Comparison of ENCODE assay signal across 24 mouse cellular contexts in the genomic region with DNA sequence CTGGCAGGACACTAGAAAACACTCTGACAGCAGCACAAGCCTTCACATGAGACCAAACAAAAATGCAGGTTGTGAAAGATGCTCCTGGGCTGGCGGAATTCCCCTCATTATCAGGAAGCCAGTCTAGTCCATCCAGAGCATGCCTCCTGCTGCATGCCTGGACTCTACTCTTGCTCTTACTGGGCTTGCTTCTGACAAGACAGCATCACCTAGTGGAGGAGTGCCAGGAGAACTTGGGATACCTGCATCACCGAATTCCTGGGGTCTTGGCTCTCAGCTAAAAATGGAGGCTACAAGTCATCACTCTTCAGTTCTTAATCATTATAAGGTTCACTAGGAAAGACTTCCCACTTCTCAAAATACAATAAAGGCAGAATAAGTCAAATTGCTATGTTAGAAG.
DNase-seq lines count a peak whose midpoint lies in the region; TF ChIP-seq lines count a peak whose summit lies in the region.
"Had no signal": no experiment of that assay in that cellular context is flagged by ENCODE, and none has a peak within 500 bp of the region (broad histone marks: within the 10 kb centered on the region; RNA-seq: fewer than 3 reads in every experiment).

No protein-coding gene starts in this region.

- no peaks in the 10 kb centered on the region for H3K27me3 ChIP-seq in kidney, adult 2 months (replicated peaks; ENCODE audit: control insufficient read depth, insufficient read depth, low read length)
- H3K27me3 ChIP-seq in ES-Bruce4 (ENCODE audit: control insufficient read depth, insufficient read depth, low read length, poor library complexity, severe bottlenecking), result no peaks in the 10 kb centered on the region
- H3K27me3 ChIP-seq: embryonic facial prominence, embryonic 15.5 days; heart, embryonic 12.5 days; heart, embryonic 15.5 days had no signal

- no peak overlapping the region for H3K4me3 ChIP-seq in kidney, adult 2 months (ENCODE audit: insufficient read depth, low read depth, low read length)
- H3K4me3 ChIP-seq in ES-Bruce4 (ENCODE audit: low read depth, low read length), result no peak overlapping the region
- H3K4me3 ChIP-seq: embryonic facial prominence, embryonic 15.5 days; heart, embryonic 12.5 days; heart, embryonic 15.5 days; hindbrain, embryonic 10.5 days had no signal

- TF ChIP-seq CTCF in kidney, adult 2 months (conservative IDR thresholded peaks at IDR 0.05; ENCODE audit: insufficient read depth, insufficient read length, low read depth, low read length), result 0 out of 2 replicates have a peak, but pooled peaks have one; percentile 7
- TF ChIP-seq CTCF in ES-Bruce4 (IDR thresholded peaks at IDR 0.05; ENCODE audit: low read depth, low read length), result peak; percentile 21

- no peak for DNase-seq in kidney, adult 2 months
- DNase-seq in kidney, adult 11 months, result no peak
- peak; percentile 7 for DNase-seq in ES-CJ7 (ENCODE audit: low read depth, low spot score)
- DNase-seq in testis, postnatal 10 days (ENCODE audit: low spot score), result no peak
- no peak for DNase-seq in cerebellum, adult 11-12 months
- DNase-seq: adrenal gland, adult 2 months; adrenal gland, postnatal 14 days; cerebellum, adult 11 months; cerebellum, adult 8-10 months; cerebellum, postnatal 36 days; embryo, embryonic 11 days; forebrain, postnatal 0 days; gastrocnemius, postnatal 25 days; heart, adult 18-20 months; heart, postnatal 10 days; heart, postnatal 36 days had no signal

- TF ChIP-seq POLR2A in kidney, adult 2 months (IDR thresholded peaks at IDR 0.05; ENCODE audit: low read depth, low read length), result no peak
- no peak for TF ChIP-seq POLR2A in ES-Bruce4 (IDR thresholded peaks at IDR 0.05; ENCODE audit: insufficient read depth, low read length)

- TF ChIP-seq EP300 in ES-Bruce4 (IDR thresholded peaks at IDR 0.05; ENCODE audit: insufficient read depth, low read depth, low read length), result no peak

- whole genome bisulfite sequencing in kidney, adult 2 months, result 58% methylated on average over 2 of the region's 2 CpGs

- no peak overlapping the region for H3K27ac ChIP-seq in kidney, adult 2 months (ENCODE audit: insufficient read depth, low read depth, low read length)
- no peak overlapping the region for H3K27ac ChIP-seq in ES-Bruce4 (ENCODE audit: insufficient read depth, low read length)
- H3K27ac ChIP-seq: embryonic facial prominence, embryonic 15.5 days; heart, embryonic 15.5 days; hindbrain, embryonic 10.5 days; hindbrain, embryonic 14.5 days; hindbrain, postnatal 0 days had no signal

- H3K9ac ChIP-seq in ES-Bruce4 (ENCODE audit: low read depth, poor library complexity, severe bottlenecking), result no peak overlapping the region
- H3K9ac ChIP-seq: embryonic facial prominence, embryonic 15.5 days; forebrain, postnatal 0 days; heart, embryonic 12.5 days; heart, embryonic 15.5 days; hindbrain, embryonic 14.5 days had no signal

- H3K9me3 ChIP-seq in ES-Bruce4 (replicated peaks; ENCODE audit: control insufficient read depth, insufficient read depth, low read length, poor library complexity, severe bottlenecking), result no peaks in the 10 kb centered on the region
- H3K9me3 ChIP-seq: embryonic facial prominence, embryonic 15.5 days; G1E; heart, embryonic 12.5 days; heart, embryonic 15.5 days; hindbrain, embryonic 10.5 days had no signal

- no peaks in the 10 kb centered on the region for H3K4me1 ChIP-seq in kidney, adult 2 months (ENCODE audit: control insufficient read depth, insufficient read depth, low read length)
- H3K4me1 ChIP-seq in ES-Bruce4 (ENCODE audit: control insufficient read depth, insufficient read depth, low read length), result no peaks in the 10 kb centered on the region
- H3K4me1 ChIP-seq: embryonic facial prominence, embryonic 15.5 days; heart, embryonic 12.5 days; heart, embryonic 15.5 days; hindbrain, embryonic 10.5 days had no signal

- H3K36me3 ChIP-seq in kidney, adult 2 months (ENCODE audit: control insufficient read depth, insufficient read depth, low read length), result no peaks in the 10 kb centered on the region
- H3K36me3 ChIP-seq in ES-Bruce4 (ENCODE audit: control insufficient read depth, insufficient read depth, low read length, poor library complexity, severe bottlenecking), result no peaks in the 10 kb centered on the region
- H3K36me3 ChIP-seq: embryonic facial prominence, embryonic 15.5 days; G1E; heart, embryonic 12.5 days; heart, embryonic 15.5 days; hindbrain, embryonic 10.5 days had no signal
